8 mouse cellular contexts compared by ENCODE assay signal in the genomic region with DNA sequence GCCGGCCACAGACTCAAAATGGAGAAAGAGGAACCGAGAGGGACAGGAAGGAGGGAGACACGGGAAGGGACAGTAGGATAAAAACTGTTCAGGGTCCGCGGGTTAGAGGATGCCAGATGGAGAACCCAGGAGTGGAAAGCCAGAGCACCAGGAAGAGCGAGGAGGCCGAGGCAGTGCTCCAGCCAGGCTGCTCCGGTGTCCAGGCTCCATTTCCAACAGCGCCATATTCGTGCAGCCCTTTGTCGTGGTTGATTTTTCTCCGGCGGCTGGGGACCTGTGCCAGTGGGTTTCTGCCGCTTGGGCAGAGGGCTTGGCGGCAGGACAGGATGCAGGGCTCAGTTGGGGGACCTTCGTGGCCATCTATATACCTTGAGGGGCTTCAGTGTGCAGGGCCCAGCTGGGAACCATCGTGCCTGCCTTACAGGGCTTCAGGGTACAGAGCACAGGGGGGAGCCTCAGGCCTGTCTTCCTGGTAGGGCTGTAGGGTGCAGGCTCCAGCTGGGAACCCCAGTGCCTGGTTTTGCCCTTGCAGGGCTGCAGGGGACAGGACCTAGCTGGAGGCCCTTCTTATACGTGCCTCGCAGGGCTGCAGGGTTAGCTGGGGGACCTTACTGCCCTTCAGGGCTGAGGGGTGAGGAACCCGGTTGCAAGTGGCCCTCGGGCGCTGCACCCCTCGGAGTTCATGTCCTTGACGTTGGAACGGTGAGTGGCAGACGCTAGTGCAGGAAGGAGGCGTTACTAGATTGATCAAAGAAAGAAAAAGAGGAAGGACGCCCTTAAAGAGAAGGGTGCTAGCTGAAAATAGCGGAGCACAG.
A peak's percentile ranks its signal among the peaks of the same experiment; 100 is the strongest.
DNase-seq lines count a peak whose midpoint lies in the region; ATAC-seq and TF ChIP-seq lines count a peak whose summit lies in the region.

No protein-coding gene starts in this region.

- TF ChIP-seq EP300 in lung, postnatal 0 days (IDR thresholded peaks at IDR 0.05) = no peak

- no peaks in the 10 kb centered on the region for H3K36me3 ChIP-seq in hindbrain, embryonic 11.5 days (ENCODE audit: control insufficient read depth, insufficient read depth, low read length)
- no peaks in the 10 kb centered on the region for H3K36me3 ChIP-seq in lung, postnatal 0 days (ENCODE audit: insufficient read depth, low read length)

- peak overlapping the region; percentile 36 for H3K4me3 ChIP-seq in hindbrain, embryonic 11.5 days (ENCODE audit: low read depth, low read length)
- H3K4me3 ChIP-seq in lung, postnatal 0 days (ENCODE audit: low read depth, low read length) = peak overlapping the region; percentile 51

- H3K27me3 ChIP-seq in hindbrain, embryonic 11.5 days (ENCODE audit: control insufficient read depth, insufficient read depth, low read length) = peaks cover 34% of the 10 kb centered on the region
- peaks cover 13% of the 10 kb centered on the region; the same call in 1 of the 2 replicates for H3K27me3 ChIP-seq in lung, postnatal 0 days (replicated peaks; ENCODE audit: insufficient read depth, low read length)

- H3K9ac ChIP-seq in hindbrain, embryonic 11.5 days (ENCODE audit: low read depth, low read length) = peak overlapping the region; percentile 62
- peak overlapping the region; percentile 29; the same call in 1 of the 2 replicates for H3K9ac ChIP-seq in lung, postnatal 0 days (replicated peaks; ENCODE audit: low read depth)

- WGBS in hindbrain, embryonic 11.5 days = under 1% methylated on average over 29 of the region's 29 CpGs
- 1% methylated on average over 27 of the region's 29 CpGs for WGBS in lung, postnatal 0 days

- H3K27ac ChIP-seq in hindbrain, embryonic 11.5 days (ENCODE audit: low read depth, low read length) = no peak overlapping the region
- H3K27ac ChIP-seq in lung, postnatal 0 days (ENCODE audit: low read length) = no peak overlapping the region

- no peaks in the 10 kb centered on the region for H3K9me3 ChIP-seq in hindbrain, embryonic 11.5 days (ENCODE audit: control insufficient read depth, low read length)
- no peaks in the 10 kb centered on the region for H3K9me3 ChIP-seq in lung, postnatal 0 days (ENCODE audit: low read length)

- peaks cover 2% of the 10 kb centered on the region for H3K4me1 ChIP-seq in hindbrain, embryonic 11.5 days (replicated peaks; ENCODE audit: control insufficient read depth, insufficient read depth, low read length)
- H3K4me1 ChIP-seq in lung, postnatal 0 days (ENCODE audit: insufficient read depth, low read depth, low read length) = peaks cover 15% of the 10 kb centered on the region; the same call in 1 of the 2 replicates

- peak overlapping the region; percentile 78 for H3K4me2 ChIP-seq in hindbrain, embryonic 11.5 days (replicated peaks; ENCODE audit: low read depth, low read length)
- H3K4me2 ChIP-seq in lung, postnatal 0 days (replicated peaks; ENCODE audit: low read depth, low read length) = peak overlapping the region; percentile 89

- peak; percentile 23 for DNase-seq in ES-CJ7 (ENCODE audit: low read depth, low spot score)
- DNase-seq in cerebellum, adult 8-10 months = peak; percentile 59
- DNase-seq in hindbrain, embryonic 11.5 days (ENCODE audit: low spot score) = peak; percentile 68
- DNase-seq in layer of hippocampus, adult 9-10 months (ENCODE audit: low spot score) = peak; percentile 20
- DNase-seq in lung, postnatal 0 days (ENCODE audit: low spot score) = peak; percentile 31
- peak; percentile 25 for DNase-seq in ovary, postnatal 14 days (ENCODE audit: low spot score)
- DNase-seq in urinary bladder, postnatal 14 days (ENCODE audit: low spot score) = peak; percentile 4

- ATAC-seq in frontal cortex, adult (ENCODE audit: low TSS enrichment) = peak; percentile 76
- ATAC-seq in hindbrain, embryonic 11.5 days (ENCODE audit: low FRiP score) = peak; percentile 82
- peak; percentile 58 for ATAC-seq in lung, postnatal 0 days

- no peak for TF ChIP-seq CTCF in lung, postnatal 0 days (IDR thresholded peaks at IDR 0.05)

Comparison
In these comparisons a context has a peak if more than half of its experiments do, and no peak if none do; other contexts are left out.
1. DNase-seq: peak in every context shown above with its lines; median percentile 68 in hindbrain, embryonic 11.5 days; 59 in cerebellum, adult 8-10 months; 31 in lung, postnatal 0 days; 25 in ovary, postnatal 14 days; 23 in ES-CJ7; 20 in layer of hippocampus, adult 9-10 months; 4 in urinary bladder, postnatal 14 days.